Mouse (Mus musculus): ENCODE results near the gene Cdkn2aip. TPM values are rescaled to one million over a fixed set of nuclear protein-coding genes. Genes with fewer than 3 reads are reported as not detected.

The Cdkn2aip gene
- total RNA-seq, 2 experiments from 2014 or later: 11.8 to 13.1 TPM

DNA sequence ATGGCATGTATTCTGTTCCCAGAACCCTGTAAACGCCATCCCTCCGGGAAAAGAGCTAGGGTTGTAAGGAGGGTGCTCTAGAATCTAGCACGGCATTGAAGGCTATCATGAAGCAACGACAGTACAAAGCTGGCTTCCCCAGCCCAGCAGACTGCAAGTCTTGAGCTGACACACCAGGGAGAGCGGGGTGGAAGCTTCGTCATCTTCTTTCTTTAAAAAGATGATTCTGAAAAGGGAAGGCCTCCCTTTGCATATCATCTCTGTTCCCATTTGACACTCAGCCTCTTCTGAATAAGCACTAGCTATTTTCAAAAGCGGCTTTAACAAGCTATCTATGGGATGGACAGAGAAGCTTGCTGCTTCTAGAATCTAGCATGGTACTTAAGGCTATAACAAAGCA lies 53.3 kb downstream of the Cdkn2aip start:
- DNase-seq (ENCODE audit: low spot score in 2 of 2): no peak

DNA sequence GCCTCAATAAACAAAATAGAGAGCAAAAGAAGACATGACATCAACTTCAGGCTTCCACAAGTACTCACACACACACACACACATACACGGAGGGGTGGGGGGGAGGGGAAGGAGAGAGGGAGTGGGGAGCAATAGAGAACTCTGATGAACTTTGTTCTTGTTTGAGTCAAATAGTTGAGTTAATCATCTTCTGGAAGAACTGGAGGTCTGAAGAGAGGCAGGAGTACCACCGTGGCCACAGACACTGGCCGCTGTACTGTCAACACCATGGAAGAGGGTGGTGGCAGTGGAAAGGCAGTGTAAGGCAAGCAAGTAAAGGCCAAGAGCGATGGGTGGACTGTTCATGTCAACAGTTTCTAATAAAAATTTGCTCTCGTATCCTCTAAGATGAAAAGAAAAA lies 54.3 kb downstream of the Cdkn2aip start:
- DNase-seq (ENCODE audit: low spot score in 2 of 2): no peak

Other genes starting within 250 kb of the Cdkn2aip start
- gene Trappc11, start 180.5 kb downstream of the Cdkn2aip start, total RNA-seq (2021): 10 to 100 TPM; 31.7 to 40.1 TPM
- 10 to 100 TPM; 54.0 to 56.6 TPM for gene Rwdd4a, start 180.3 kb downstream of the Cdkn2aip start, total RNA-seq (2021)
- gene Ing2, start 38.4 kb downstream of the Cdkn2aip start, total RNA-seq (2021): 10 to 100 TPM; 15.6 to 25.4 TPM
- not detected for gene Cldn24, start 108.2 kb upstream of the Cdkn2aip start, total RNA-seq (2021)
- 1 to 10 TPM; 4.1 to 5.2 TPM for gene Cldn22, start 110.5 kb upstream of the Cdkn2aip start, total RNA-seq (2021)

All from adrenal gland, adult 18-20 months (tissue).